Mouse (Mus musculus) kidney, embryonic 14.5 days (tissue): ENCODE data around the gene Prrc2a. TPM values are rescaled to one million over a fixed set of nuclear protein-coding genes. Genes with fewer than 3 reads are reported as not detected.
A peak's percentile ranks its signal among the peaks of the same experiment; 100 is the strongest.

ENCODE experiments used
- ATAC-seq: fragments of 200-750 bp; cut with Nextera tagmentation; 2 replicates; pipeline ENCODE4 v1.8.0; 2017; ENCODE audit warnings: moderate number of reproducible peaks, mild to moderate bottlenecking, moderate TSS enrichment, moderate library complexity; ENCODE audit not compliant: low FRiP score, low TSS enrichment
- H3K27ac ChIP-seq: fragments of 300-500 bp; sonication (generic); 2 replicates; pipeline ENCODE4 v1.5.1; 2014; ENCODE audit warnings: low read depth, mild to moderate bottlenecking, low read length, moderate library complexity, mixed read lengths
- H3K27me3 ChIP-seq: fragments of 300-500 bp; sonication (generic); 2 replicates; pipeline ENCODE4 v1.6.1; 2014; ENCODE audit warnings: mild to moderate bottlenecking, low read length; ENCODE audit not compliant: control insufficient read depth, insufficient read depth
- H3K36me3 ChIP-seq: fragments of 300-500 bp; sonication (generic); 2 replicates; pipeline ENCODE4 v1.6.1; 2014; ENCODE audit warnings: low read length, mixed read lengths; ENCODE audit not compliant: control insufficient read depth, insufficient read depth
- H3K4me1 ChIP-seq: fragments of 300-500 bp; sonication (generic); 2 replicates; pipeline ENCODE4 v1.6.1; 2014; ENCODE audit warnings: low read length, mixed read lengths; ENCODE audit not compliant: control insufficient read depth, insufficient read depth
- H3K4me2 ChIP-seq: fragments of 300-500 bp; sonication (generic); replicated peaks from 2 replicates; pipeline ENCODE4 v1.6.1; 2014; ENCODE audit warnings: low read depth, mild to moderate bottlenecking, low read length
- H3K4me3 ChIP-seq: fragments of 300-500 bp; sonication (generic); 2 replicates; pipeline ENCODE4 v1.5.1; 2014; ENCODE audit warnings: mild to moderate bottlenecking, low read length
- H3K9ac ChIP-seq: fragments of 300-500 bp; sonication (generic); 2 replicates; pipeline ENCODE4 v1.6.1; 2014; ENCODE audit warnings: low read depth, mild to moderate bottlenecking, low read length, moderate library complexity
- H3K9me3 ChIP-seq: fragments of 300-500 bp; sonication (generic); 2 replicates; pipeline ENCODE4 v1.6.1; 2016; ENCODE audit warnings: low read length; ENCODE audit not compliant: control insufficient read depth
- WGBS: fragments of 180-500 bp; shearing (Covaris S2); extraction: QIAGEN DNeasy Blood & Tissue Kit; methylation state at CpG from one replicate; pipeline ENCODE4 v1.1.7; 2014; 5-methylcytosine and 5-hydroxymethylcytosine counted together
- polyA plus RNA-seq: library from polyadenylated mRNA; unstranded; fragments of >200 nt; fragmentation: Nextera tagmentation; extraction: Ambion mirVana; gene quantifications from 2 replicates; pipeline ENCODE4 v1.2.1, GENCODE M21; 2014

Gene Prrc2a
- polyA plus RNA-seq, 1 experiment from 2014 or later = 248 TPM

DNA sequence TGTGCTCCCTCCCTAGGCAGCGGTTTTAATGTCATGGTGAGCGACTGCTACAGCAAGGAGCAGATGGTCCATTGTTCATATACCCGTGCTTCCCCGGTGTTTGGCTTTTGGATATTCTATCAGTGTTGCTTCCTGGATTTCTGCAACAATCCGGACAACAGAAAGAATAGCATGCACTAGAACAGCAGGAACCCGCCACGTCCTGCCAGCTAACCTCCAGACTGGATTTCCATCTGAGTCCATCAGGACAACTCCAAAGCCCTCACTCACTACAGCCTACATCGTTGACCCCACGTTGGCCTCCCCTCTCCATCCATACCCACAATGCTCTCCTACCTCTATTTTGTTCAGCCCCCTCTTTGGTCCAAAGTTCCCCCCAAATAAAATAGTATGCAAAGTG lies 52.9 kb downstream of the Prrc2a start:
- no peak overlapping the region for H3K4me3 ChIP-seq
- no peak for ATAC-seq
- H3K36me3 ChIP-seq = peaks cover 23% of the 10 kb centered on the region
- no peaks in the 10 kb centered on the region for H3K4me1 ChIP-seq
- no peaks in the 10 kb centered on the region for H3K27me3 ChIP-seq
- no peak overlapping the region for H3K27ac ChIP-seq
- H3K9me3 ChIP-seq = no peaks in the 10 kb centered on the region
- WGBS = 80% methylated on average over 9 of the region's 9 CpGs
- H3K4me2 ChIP-seq = no peak overlapping the region
- no peak overlapping the region for H3K9ac ChIP-seq

- no peak for ATAC-seq
- 76% methylated on average over 6 of the region's 6 CpGs for WGBS
- Histone ChIP-seq H3K4me2 (no peak within 1 kb of the TSS), H3K27ac (no peak within 1 kb of the TSS), H3K27me3 (no peaks in the 10 kb centered on the region), H3K36me3 (peaks cover 7% of the 10 kb centered on the region), H3K9me3 (no peaks in the 10 kb centered on the region), H3K4me3 (no peak within 1 kb of the TSS), H3K9ac (no peak within 1 kb of the TSS), H3K4me1 (peaks cover 4% of the 10 kb centered on the region; the same call in 1 of the 2 replicates)
These were observed 56.6 kb downstream of the Prrc2a start, which contains the start of gene Ly6g5c for GRCm38 (mm10) chr17:35108097-35108496. TSS of gene Ly6g5c (plus strand) at chr17:35108279.

DNA sequence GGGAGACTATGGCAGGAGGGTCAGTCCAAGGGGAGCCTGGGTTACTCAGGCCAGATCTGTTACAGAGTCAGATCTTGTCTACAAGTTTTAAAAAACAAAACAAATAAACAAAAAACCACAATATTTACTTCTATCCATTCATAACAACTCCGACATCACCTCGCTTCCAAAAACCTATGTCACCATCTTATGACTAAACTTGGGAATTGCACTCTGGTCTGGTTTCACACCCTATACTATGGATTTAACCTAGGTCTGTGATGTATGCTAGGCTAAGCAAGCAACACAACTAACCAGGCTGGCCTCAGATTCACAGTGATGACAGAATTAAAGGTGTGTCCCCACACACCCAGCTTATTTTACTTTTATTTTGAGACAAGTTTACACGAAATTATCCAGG lies 58.2 kb downstream of the Prrc2a start:
- peaks cover 22% of the 10 kb centered on the region for H3K36me3 ChIP-seq
- H3K4me2 ChIP-seq = no peak overlapping the region
- 76% methylated on average over 3 of the region's 3 CpGs for WGBS
- no peak overlapping the region for H3K4me3 ChIP-seq
- no peak for ATAC-seq
- no peak overlapping the region for H3K27ac ChIP-seq
- no peaks in the 10 kb centered on the region for H3K27me3 ChIP-seq
- peaks cover 7% of the 10 kb centered on the region; the same call in 1 of the 2 replicates for H3K4me1 ChIP-seq
- H3K9me3 ChIP-seq = no peaks in the 10 kb centered on the region
- no peak overlapping the region for H3K9ac ChIP-seq

GRCm38 (mm10) chr17:35105740-35106389 lies 58.8 kb downstream of the Prrc2a start:
- H3K9me3 ChIP-seq = no peaks in the 10 kb centered on the region
- no peak overlapping the region for H3K27ac ChIP-seq
- WGBS = 25% methylated on average over 13 of the region's 13 CpGs
- H3K27me3 ChIP-seq = no peaks in the 10 kb centered on the region
- 0 out of 2 replicates have a peak overlapping the region, but pooled peaks have one; percentile 40 for H3K9ac ChIP-seq
- H3K4me2 ChIP-seq = peak overlapping the region; percentile 28
- no peak overlapping the region for H3K4me3 ChIP-seq
- H3K36me3 ChIP-seq = peaks cover 28% of the 10 kb centered on the region
- H3K4me1 ChIP-seq = peaks cover 10% of the 10 kb centered on the region; the same call in 1 of the 2 replicates
- ATAC-seq = peak; percentile 33; the same call in 1 of the 2 replicates

GRCm38 (mm10) chr17:35104754-35105153 lies 59.9 kb downstream of the Prrc2a start:
- no peak for ATAC-seq
- H3K4me3 ChIP-seq = no peak overlapping the region
- H3K36me3 ChIP-seq = peaks cover 39% of the 10 kb centered on the region
- H3K27me3 ChIP-seq = no peaks in the 10 kb centered on the region
- no peak overlapping the region for H3K27ac ChIP-seq
- WGBS = 78% methylated on average over 6 of the region's 6 CpGs
- H3K9me3 ChIP-seq = no peaks in the 10 kb centered on the region
- H3K9ac ChIP-seq = no peak overlapping the region
- no peak overlapping the region for H3K4me2 ChIP-seq
- peaks cover 10% of the 10 kb centered on the region; the same call in 1 of the 2 replicates for H3K4me1 ChIP-seq

- 93% methylated on average over 7 of the region's 7 CpGs for WGBS
- Histone ChIP-seq H3K4me3 (no peak overlapping the region), H3K36me3 (peaks cover 45% of the 10 kb centered on the region), H3K9me3 (no peaks in the 10 kb centered on the region), H3K27me3 (no peaks in the 10 kb centered on the region), H3K4me1 (peaks cover 10% of the 10 kb centered on the region; the same call in 1 of the 2 replicates), H3K4me2 (no peak overlapping the region), H3K9ac (no peak overlapping the region), H3K27ac (no peak overlapping the region)
- no peak for ATAC-seq
These were observed 60.6 kb downstream of the Prrc2a start for GRCm38 (mm10) chr17:35104079-35104478.

- Histone ChIP-seq H3K36me3 (peaks cover 53% of the 10 kb centered on the region), H3K27me3 (no peaks in the 10 kb centered on the region), H3K4me1 (peaks cover 10% of the 10 kb centered on the region; the same call in 1 of the 2 replicates), H3K9me3 (no peaks in the 10 kb centered on the region), H3K9ac (no peak overlapping the region), H3K4me3 (no peak overlapping the region), H3K4me2 (no peak overlapping the region), H3K27ac (no peak overlapping the region)
- 64% methylated on average over 6 of the region's 6 CpGs for WGBS
- ATAC-seq = no peak
These were observed 61.4 kb downstream of the Prrc2a start for GRCm38 (mm10) chr17:35103221-35103690.

DNA sequence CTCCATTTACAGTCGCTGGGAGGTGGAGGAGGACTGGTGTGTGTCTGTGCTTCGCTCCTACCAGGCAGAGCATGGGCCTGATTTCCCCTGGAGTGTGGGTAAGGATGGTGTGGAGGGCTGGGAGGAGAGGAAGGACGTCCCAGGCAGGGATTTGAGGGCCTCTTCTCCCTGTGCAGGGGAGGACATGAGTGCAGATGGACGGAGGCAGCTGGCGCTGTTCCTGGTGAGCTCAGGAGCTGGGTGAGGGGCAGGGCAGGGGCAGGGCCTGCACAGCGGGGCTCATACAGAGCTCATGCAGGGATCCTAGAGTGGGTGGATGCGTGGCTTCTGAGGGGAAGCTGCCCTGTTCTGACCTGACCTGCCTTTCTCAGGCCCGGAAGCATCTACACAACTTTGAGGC lies 62.4 kb downstream of the Prrc2a start:
- Histone ChIP-seq H3K4me1 (peaks cover 10% of the 10 kb centered on the region; the same call in 1 of the 2 replicates), H3K9me3 (no peaks in the 10 kb centered on the region), H3K9ac (no peak overlapping the region), H3K36me3 (peaks cover 61% of the 10 kb centered on the region), H3K4me3 (no peak overlapping the region), H3K27me3 (no peaks in the 10 kb centered on the region), H3K27ac (peak overlapping the region; percentile 24; the same call in 1 of the 2 replicates), H3K4me2 (no peak overlapping the region)
- peak; percentile 21; the same call in 1 of the 2 replicates for ATAC-seq
- WGBS = 70% methylated on average over 8 of the region's 8 CpGs

- H3K27ac ChIP-seq = no peak overlapping the region
- no peak for ATAC-seq
- no peaks in the 10 kb centered on the region for H3K9me3 ChIP-seq
- peaks cover 72% of the 10 kb centered on the region for H3K36me3 ChIP-seq
- H3K4me1 ChIP-seq = peaks cover 10% of the 10 kb centered on the region; the same call in 1 of the 2 replicates
- no peak overlapping the region for H3K4me3 ChIP-seq
- H3K4me2 ChIP-seq = no peak overlapping the region
- no peaks in the 10 kb centered on the region for H3K27me3 ChIP-seq
- 81% methylated on average over 11 of the region's 11 CpGs for WGBS
- H3K9ac ChIP-seq = peak overlapping the region; percentile 13; the same call in 1 of the 2 replicates
These were observed 63.5 kb downstream of the Prrc2a start for GRCm38 (mm10) chr17:35101161-35101560.
